Mouse (Mus musculus) spleen, adult 2 months (tissue): Measurements from ENCODE around the gene Trappc2l. TPM values are rescaled to one million over a fixed set of nuclear protein-coding genes. Genes with fewer than 3 reads are reported as not detected.
"Not testable (repeated sequence)": the region's sequence is repeated elsewhere in the genome, so short reads cannot be mapped to it uniquely, and the experiment has no call there.

Experiments
- DNase-seq, 2 experiments: peaks; one replicate each; pipeline versions ENCODE4 v3.0.0 to v3.0.0-alpha.2; 2012 to 2021; ENCODE audit warnings: low spot score in 2 of 2, low read depth in 1 of 2
- H3K27ac ChIP-seq: fragments of 200-500 bp; 2 replicates; pipeline ENCODE4 v1.5.1; 2012; ENCODE audit warnings: low read length, inconsistent platforms; ENCODE audit not compliant: insufficient read depth
- H3K27me3 ChIP-seq: fragments of 200-500 bp; 2 replicates; pipeline ENCODE4 v1.6.1; 2012; ENCODE audit warnings: mild to moderate bottlenecking, moderate library complexity, low read length, inconsistent platforms; ENCODE audit not compliant: control insufficient read depth, insufficient read depth
- H3K36me3 ChIP-seq: fragments of 200-500 bp; 2 replicates; pipeline ENCODE4 v1.6.1; 2012; ENCODE audit warnings: mild to moderate bottlenecking, low read length, inconsistent platforms; ENCODE audit not compliant: control insufficient read depth, insufficient read depth
- H3K4me1 ChIP-seq: fragments of 200-500 bp; 2 replicates; pipeline ENCODE4 v1.6.1; 2011; ENCODE audit warnings: inconsistent platforms; ENCODE audit not compliant: control insufficient read depth, insufficient read depth, insufficient read length
- H3K4me3 ChIP-seq: fragments of 200-500 bp; 2 replicates; pipeline ENCODE4 v1.5.1; 2011; ENCODE audit warnings: mild to moderate bottlenecking, inconsistent platforms; ENCODE audit not compliant: insufficient read depth, insufficient read length; ENCODE audit errors: extremely low read depth
- CTCF ChIP-seq: fragments of 200-500 bp; IDR thresholded peaks from 2 replicates; pipeline ENCODE4 v1.5.1; 2011; ENCODE audit warnings: mild to moderate bottlenecking, inconsistent platforms; ENCODE audit not compliant: insufficient read depth, insufficient read length, insufficient replicate concordance; ENCODE audit errors: extremely low read depth
- POLR2A ChIP-seq: fragments of 200-500 bp; IDR thresholded peaks from 2 replicates; pipeline ENCODE4 v1.6.1; 2011; ENCODE audit warnings: low read depth, low read length, inconsistent platforms
- WGBS: fragments of 180-500 bp; shearing (Covaris S2); methylation state at CpG from one replicate; pipeline ENCODE4 v1.1.7; 2018; 5-methylcytosine and 5-hydroxymethylcytosine counted together
- polyA plus RNA-seq: library from polyadenylated mRNA; depleted of rRNA; stranded (reverse); fragments of >200 nt; gene quantifications from 2 replicates; pipeline ENCODE4 v1.2.3, GENCODE M21; 2012

Trappc2l gene
- polyA plus RNA-seq, 1 experiment = 133 TPM

DNA sequence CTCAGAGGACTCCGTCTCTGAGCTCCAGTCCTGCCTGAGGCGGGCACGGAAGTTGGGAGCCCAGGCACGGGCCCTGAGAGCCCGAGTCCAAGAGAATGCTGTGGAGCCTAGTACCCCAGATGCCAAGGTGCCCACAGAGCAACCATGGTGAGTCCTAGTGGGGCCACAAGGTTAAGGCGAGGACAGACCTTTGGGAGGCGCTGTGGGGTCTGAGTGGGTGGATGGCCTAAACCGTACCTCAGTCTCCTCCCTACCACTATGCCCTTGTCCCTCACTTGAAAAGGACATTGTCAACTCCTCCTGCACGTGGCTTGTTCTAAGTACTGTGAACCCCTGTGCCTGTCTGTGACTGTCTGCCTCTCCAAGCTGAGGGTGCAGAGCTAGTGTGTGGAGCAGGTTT is 42.1 kb upstream of the Trappc2l start:
- H3K4me1 ChIP-seq = peaks cover 15% of the 10 kb centered on the region; the same call in 1 of the 2 replicates
- H3K27ac ChIP-seq = no peak overlapping the region
- no peak for DNase-seq
- no peaks in the 10 kb centered on the region for H3K27me3 ChIP-seq
- no peak for TF ChIP-seq CTCF
- no peak for TF ChIP-seq POLR2A
- 80% methylated on average over 9 of the region's 9 CpGs for WGBS
- H3K4me3 ChIP-seq = no peak overlapping the region
- H3K36me3 ChIP-seq = peaks cover 25% of the 10 kb centered on the region

DNA sequence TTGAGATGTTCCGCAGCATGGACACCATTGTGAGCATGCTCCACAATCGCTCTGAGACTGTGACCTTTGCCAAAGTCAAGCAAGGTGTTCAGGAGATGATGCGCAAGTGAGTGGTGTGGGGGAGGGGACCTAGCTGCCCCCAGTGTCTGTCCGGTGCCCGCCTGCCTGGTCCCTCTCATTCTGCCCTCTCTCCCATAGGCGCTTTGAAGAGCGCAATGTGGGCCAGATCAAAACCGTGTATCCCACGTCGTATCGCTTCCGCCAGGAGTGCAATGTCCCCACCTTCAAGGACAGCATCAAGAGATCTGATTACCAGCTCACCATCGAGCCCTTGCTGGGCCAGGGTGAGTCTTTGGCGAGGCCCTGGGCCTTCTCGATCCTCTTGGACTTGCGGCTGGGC is 41.4 kb upstream of the Trappc2l start:
- TF ChIP-seq CTCF (no peak), POLR2A (no peak)
- Histone ChIP-seq H3K4me1 (peaks cover 15% of the 10 kb centered on the region; the same call in 1 of the 2 replicates), H3K27me3 (no peaks in the 10 kb centered on the region), H3K27ac (no peak overlapping the region), H3K4me3 (no peak overlapping the region), H3K36me3 (peaks cover 25% of the 10 kb centered on the region)
- WGBS = 97% methylated on average over 16 of the region's 16 CpGs
- no peak for DNase-seq

- Histone ChIP-seq H3K4me1 (peaks cover 25% of the 10 kb centered on the region; the same call in 1 of the 2 replicates), H3K27me3 (no peaks in the 10 kb centered on the region), H3K4me3 (no peak overlapping the region), H3K36me3 (peaks cover 25% of the 10 kb centered on the region), H3K27ac (no peak overlapping the region)
- TF ChIP-seq CTCF (no peak), POLR2A (no peak)
- no peak for DNase-seq
- WGBS = 95% methylated on average over 11 of the region's 11 CpGs
These were observed 40.3 kb upstream of the Trappc2l start for GRCm38 (mm10) chr8:122571153-122571552.

DNA sequence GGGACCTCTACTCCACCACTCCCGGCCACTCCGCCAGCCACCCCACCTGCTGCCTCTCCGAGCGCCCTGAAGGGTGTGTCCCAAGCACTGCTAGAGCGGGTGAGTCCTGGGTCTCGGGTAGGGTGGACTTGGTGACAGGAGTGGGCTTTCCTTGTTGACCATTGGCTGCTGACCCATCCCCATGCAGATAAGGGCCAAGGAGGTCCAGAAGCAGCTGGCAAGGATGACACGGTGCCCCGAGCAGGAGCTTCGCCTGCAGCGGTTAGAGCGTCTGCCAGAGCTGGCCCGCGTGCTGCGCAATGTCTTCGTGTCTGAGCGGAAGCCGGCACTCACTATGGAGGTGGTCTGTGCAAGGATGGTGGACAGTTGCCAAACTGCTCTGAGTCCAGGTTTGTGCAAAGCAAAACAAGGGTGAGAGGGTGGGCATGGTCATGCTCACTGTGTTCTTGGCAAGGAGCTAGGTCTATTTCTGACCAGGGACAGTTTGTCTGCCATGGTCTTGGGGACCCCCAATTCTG is 39.6 kb upstream of the Trappc2l start:
- Histone ChIP-seq H3K27me3 (no peaks in the 10 kb centered on the region), H3K27ac (no peak overlapping the region), H3K4me3 (no peak overlapping the region), H3K4me1 (peaks cover 21% of the 10 kb centered on the region; the same call in 1 of the 2 replicates), H3K36me3 (peaks cover 25% of the 10 kb centered on the region)
- WGBS = 94% methylated on average over 17 of the region's 17 CpGs
- DNase-seq = no peak
- no peak for TF ChIP-seq POLR2A
- no peak for TF ChIP-seq CTCF

GRCm38 (mm10) chr8:122572751-122573150 is 38.7 kb upstream of the Trappc2l start:
- 86% methylated on average over 3 of the region's 3 CpGs for WGBS
- DNase-seq = no peak
- Histone ChIP-seq H3K4me1 (peaks cover 17% of the 10 kb centered on the region; the same call in 1 of the 2 replicates), H3K4me3 (no peak overlapping the region), H3K36me3 (peaks cover 25% of the 10 kb centered on the region), H3K27ac (no peak overlapping the region), H3K27me3 (no peaks in the 10 kb centered on the region)
- TF ChIP-seq POLR2A = no peak
- TF ChIP-seq CTCF = no peak

DNA sequence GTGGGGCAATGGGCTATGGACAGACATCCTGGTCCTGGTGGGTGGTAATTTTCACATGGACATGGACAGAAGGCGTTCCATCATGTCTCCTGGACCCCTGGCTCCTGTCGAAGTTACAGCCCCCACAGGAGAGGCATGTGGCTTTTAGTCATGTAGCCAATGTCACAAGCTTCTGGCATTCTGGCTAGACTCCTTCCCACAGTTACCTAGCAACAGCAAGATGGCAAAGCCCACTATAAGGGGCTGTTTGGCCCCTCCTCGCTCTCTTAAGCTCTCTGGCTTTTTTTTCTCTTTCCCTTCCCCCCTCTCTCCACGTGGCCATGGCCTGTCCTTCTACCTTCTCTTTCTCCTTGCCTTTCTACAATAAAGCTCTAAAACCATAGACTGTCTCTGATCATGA is 38.3 kb upstream of the Trappc2l start:
- Histone ChIP-seq H3K4me1 (peaks cover 17% of the 10 kb centered on the region; the same call in 1 of the 2 replicates), H3K36me3 (peaks cover 25% of the 10 kb centered on the region)
- DNase-seq, H3K4me3 ChIP-seq, H3K27ac ChIP-seq, H3K27me3 ChIP-seq: not testable (repeated sequence)
- WGBS = 79% methylated on average over 4 of the region's 4 CpGs

DNA sequence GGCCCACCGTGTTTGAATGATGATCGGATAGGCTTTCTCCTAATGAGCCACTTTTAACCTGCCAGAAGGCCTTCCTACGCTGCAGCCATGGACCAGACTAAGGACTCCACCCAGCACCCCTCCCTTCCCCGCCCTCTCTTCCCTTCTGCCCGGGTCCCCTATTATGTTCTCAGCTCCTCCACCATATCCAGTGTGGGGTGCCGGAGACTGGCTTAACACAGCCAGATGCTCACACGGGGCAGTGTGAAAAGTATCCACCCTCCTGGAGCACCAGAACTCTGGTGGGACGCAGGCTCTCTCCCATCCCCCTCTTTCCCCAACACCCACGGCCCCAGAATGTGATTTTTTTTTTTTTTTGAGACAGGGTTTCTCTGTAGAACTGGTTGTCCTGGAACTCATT is 37.9 kb upstream of the Trappc2l start:
- Histone ChIP-seq H3K4me3 (no peak overlapping the region), H3K27me3 (no peaks in the 10 kb centered on the region), H3K4me1 (peaks cover 17% of the 10 kb centered on the region; the same call in 1 of the 2 replicates), H3K36me3 (peaks cover 25% of the 10 kb centered on the region), H3K27ac (no peak overlapping the region)
- 75% methylated on average over 9 of the region's 9 CpGs for WGBS
- no peak for DNase-seq
- TF ChIP-seq POLR2A = no peak
- TF ChIP-seq CTCF = no peak
